Mouse (Mus musculus) erythroblast, embryonic 14.5 days (primary cell): ENCODE results near the gene Olfr1121. TPM values are rescaled to one million over a fixed set of nuclear protein-coding genes. Genes with fewer than 3 reads are reported as not detected.
"Not testable (repeated sequence)": the region's sequence is repeated elsewhere in the genome, so short reads cannot be mapped to it uniquely, and the experiment has no call there.

ENCODE experiments used
- H3K27me3 ChIP-seq: 2 replicates; pipeline ENCODE4 v1.6.1; 2012; ENCODE audit warnings: inconsistent platforms; ENCODE audit not compliant: control insufficient read depth
- H3K36me3 ChIP-seq: 2 replicates; pipeline ENCODE4 v1.6.1; 2012; ENCODE audit warnings: mild to moderate bottlenecking, inconsistent platforms; ENCODE audit not compliant: control insufficient read depth
- H3K4me1 ChIP-seq: 2 replicates; pipeline ENCODE4 v1.6.1; 2012; ENCODE audit warnings: inconsistent platforms; ENCODE audit not compliant: control insufficient read depth
- H3K4me3 ChIP-seq: replicated peaks from 2 replicates; pipeline ENCODE3; 2012; ENCODE audit warnings: moderate library complexity, mild to moderate bottlenecking, inconsistent platforms
- H3K9me3 ChIP-seq: 2 replicates; pipeline ENCODE4 v1.6.1; 2012; ENCODE audit warnings: low read length, inconsistent platforms, mixed read lengths; ENCODE audit not compliant: control insufficient read depth
- GATA1 ChIP-seq: IDR thresholded peaks from 2 replicates; pipeline ENCODE4 v1.6.1; 2012; ENCODE audit warnings: low read length, inconsistent platforms, mixed read lengths
- TAL1 ChIP-seq: IDR thresholded peaks from 3 replicates; pipeline ENCODE4 v1.6.1; 2012; ENCODE audit warnings: low read length, inconsistent platforms, mixed read lengths
- polyA plus RNA-seq: library from polyadenylated mRNA; stranded (reverse); fragments of >175 nt; gene quantifications from 2 replicates; pipeline ENCODE4 v1.2.3, GENCODE M21; 2012

Gene Olfr1121
- polyA plus RNA-seq: 0.04 TPM in 1 of 2 replicates, not detected in the other

- no peak within 1 kb of the TSS for H3K4me3 ChIP-seq
- no peaks in the 10 kb centered on the region for H3K9me3 ChIP-seq
- no peaks in the 10 kb centered on the region for H3K4me1 ChIP-seq
- no peaks in the 10 kb centered on the region for H3K27me3 ChIP-seq
- no peak for TF ChIP-seq GATA1
- TF ChIP-seq TAL1: no peak
- H3K36me3 ChIP-seq: no peaks in the 10 kb centered on the region
Observed at GRCm38 (mm10) chr2:87369595-87369994, at the start of gene Olfr1121. TSS of gene Olfr1121 (plus strand) at chr2:87369895.

- Histone ChIP-seq H3K4me3 (no peak within 1 kb of the TSS), H3K9me3 (no peaks in the 10 kb centered on the region), H3K36me3 (no peaks in the 10 kb centered on the region), H3K27me3 (no peaks in the 10 kb centered on the region), H3K4me1 (no peaks in the 10 kb centered on the region)
- TF ChIP-seq TAL1 (no peak), GATA1 (no peak)
Observed at GRCm38 (mm10) chr2:87354515-87354914, 15.2 kb upstream of the Olfr1121 start, which contains the start of gene Olfr1120. TSS of gene Olfr1120 (plus strand) at chr2:87354815.

- H3K4me3 ChIP-seq, H3K36me3 ChIP-seq, H3K27me3 ChIP-seq, H3K9me3 ChIP-seq, H3K4me1 ChIP-seq: not testable (repeated sequence)
Observed at GRCm38 (mm10) chr2:87360121-87360520, 9.6 kb upstream of the Olfr1121 start.

- no peak overlapping the region for H3K4me3 ChIP-seq
- H3K9me3 ChIP-seq: no peaks in the 10 kb centered on the region
- TF ChIP-seq GATA1 (no peak), TAL1 (no peak)
- H3K27me3 ChIP-seq: no peaks in the 10 kb centered on the region
- H3K36me3 ChIP-seq: no peaks in the 10 kb centered on the region
- no peaks in the 10 kb centered on the region for H3K4me1 ChIP-seq
Observed at GRCm38 (mm10) chr2:87371726-87372125, 2.0 kb downstream of the Olfr1121 start.

- Histone ChIP-seq H3K9me3 (peaks cover 2% of the 10 kb centered on the region; the same call in 1 of the 2 replicates), H3K36me3 (no peaks in the 10 kb centered on the region), H3K4me3 (no peak overlapping the region), H3K4me1 (no peaks in the 10 kb centered on the region), H3K27me3 (no peaks in the 10 kb centered on the region)
- TF ChIP-seq TAL1: no peak
- no peak for TF ChIP-seq GATA1
Observed at GRCm38 (mm10) chr2:87383935-87384334, 14.2 kb downstream of the Olfr1121 start.

- Histone ChIP-seq H3K36me3 (no peaks in the 10 kb centered on the region), H3K4me3 (no peak within 1 kb of the TSS), H3K9me3 (peaks cover 2% of the 10 kb centered on the region; the same call in 1 of the 2 replicates), H3K27me3 (no peaks in the 10 kb centered on the region), H3K4me1 (no peaks in the 10 kb centered on the region)
- TF ChIP-seq GATA1 (no peak), TAL1 (no peak)
Observed at GRCm38 (mm10) chr2:87385549-87385948, 15.9 kb downstream of the Olfr1121 start, which contains the start of gene Olfr1122. TSS of gene Olfr1122 (plus strand) at chr2:87385849.

GRCm38 (mm10) chr2:87393605-87394004 is 23.9 kb downstream of the Olfr1121 start:
- not testable (repeated sequence) for H3K9me3 ChIP-seq, H3K4me3 ChIP-seq, H3K4me1 ChIP-seq, H3K36me3 ChIP-seq, H3K27me3 ChIP-seq

GRCm38 (mm10) chr2:87394686-87395085 is 25.0 kb downstream of the Olfr1121 start:
- not testable (repeated sequence) for H3K36me3 ChIP-seq, H3K4me3 ChIP-seq, H3K4me1 ChIP-seq, H3K9me3 ChIP-seq, H3K27me3 ChIP-seq

- Histone ChIP-seq H3K4me1 (no peaks in the 10 kb centered on the region), H3K27me3 (no peaks in the 10 kb centered on the region), H3K36me3 (no peaks in the 10 kb centered on the region), H3K4me3 (no peak within 1 kb of the TSS), H3K9me3 (no peaks in the 10 kb centered on the region)
- no peak for TF ChIP-seq TAL1
- no peak for TF ChIP-seq GATA1
Observed at GRCm38 (mm10) chr2:87416335-87416734, 46.6 kb downstream of the Olfr1121 start, which contains the start of gene Olfr1123. TSS of gene Olfr1123 (plus strand) at chr2:87416635.

Other genes with a start within 250 kb of the Olfr1121 start
- not detected in 2 replicates for gene Olfr1110, start 229.6 kb upstream of the Olfr1121 start, polyA plus RNA-seq
- gene Olfr1111, start 217.3 kb upstream of the Olfr1121 start, polyA plus RNA-seq: not detected in 2 replicates
- not detected in 2 replicates for gene Olfr1112, start 182.1 kb upstream of the Olfr1121 start, polyA plus RNA-seq
- not detected in 2 replicates for gene Olfr1113, start 160.9 kb upstream of the Olfr1121 start, polyA plus RNA-seq
- gene Olfr1115, start 121.9 kb upstream of the Olfr1121 start, polyA plus RNA-seq: not detected in 2 replicates
- gene Olfr1116, start 102.4 kb upstream of the Olfr1121 start, polyA plus RNA-seq: under 0.01 TPM in 1 of 2 replicates, not detected in the other
- gene Olfr1118, start 62.3 kb upstream of the Olfr1121 start, polyA plus RNA-seq: not detected in 2 replicates
- gene Olfr1120, start 15.1 kb upstream of the Olfr1121 start, polyA plus RNA-seq: not detected in 2 replicates
- not detected in 2 replicates for gene Olfr1122, start 16.0 kb downstream of the Olfr1121 start, polyA plus RNA-seq
- gene Olfr1123, start 46.7 kb downstream of the Olfr1121 start, polyA plus RNA-seq: not detected in 2 replicates
- not detected in 2 replicates for gene Olfr1124, start 60.4 kb downstream of the Olfr1121 start, polyA plus RNA-seq
- not detected in 2 replicates for gene Olfr1126, start 84.1 kb downstream of the Olfr1121 start, polyA plus RNA-seq
- 0.03 TPM in 1 of 2 replicates, not detected in the other for gene Pramel7, start 127.2 kb downstream of the Olfr1121 start, polyA plus RNA-seq
- gene Pramel6, start 136.7 kb downstream of the Olfr1121 start, polyA plus RNA-seq: not detected in 2 replicates
- gene Olfr153, start 161.9 kb downstream of the Olfr1121 start, polyA plus RNA-seq: not detected in 2 replicates
- gene Olfr1128, start 175.6 kb downstream of the Olfr1121 start, polyA plus RNA-seq: 0.09 TPM in 1 of 2 replicates, not detected in the other
- not detected in 2 replicates for gene Olfr1129, start 204.0 kb downstream of the Olfr1121 start, polyA plus RNA-seq
- not detected in 2 replicates for gene Olfr1130, start 236.3 kb downstream of the Olfr1121 start, polyA plus RNA-seq